ENCODE assay signal across 25 mouse cellular contexts in the genomic region with DNA sequence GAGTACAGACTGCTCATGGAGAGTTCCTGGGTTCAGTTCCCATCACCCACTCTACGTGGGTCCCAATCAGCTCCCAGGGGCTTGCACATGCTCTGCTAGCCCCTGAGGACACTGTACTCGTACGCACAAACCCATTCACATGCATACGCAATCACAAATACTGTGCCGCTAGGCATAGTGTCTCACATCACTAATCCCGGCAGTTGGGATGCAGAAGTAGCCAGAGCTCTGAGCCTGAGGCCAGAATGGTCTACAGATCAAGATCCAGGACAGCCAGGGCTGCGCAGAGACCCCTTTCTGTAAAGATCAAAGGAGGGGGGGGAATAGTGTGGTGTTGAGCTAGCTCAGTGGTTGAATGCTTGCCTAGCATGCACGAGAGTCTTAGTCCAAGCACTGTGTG. TPM values are rescaled to one million over a fixed set of nuclear protein-coding genes. Genes with fewer than 3 reads are reported as not detected.
DNase-seq lines count a peak whose midpoint lies in the region; ATAC-seq and TF ChIP-seq lines count a peak whose summit lies in the region.
"Had no signal": no experiment of that assay in that cellular context is flagged by ENCODE, and none has a peak within 500 bp of the region (broad histone marks: within the 10 kb centered on the region; RNA-seq: fewer than 3 reads in every experiment).

No protein-coding gene starts in this region.

- ATAC-seq in liver, embryonic 11.5 days (replicated peaks; ENCODE audit: low FRiP score): no peak
- ATAC-seq in liver, embryonic 15.5 days (ENCODE audit: insufficient read depth): no peak
- ATAC-seq: CD4-positive, CD25-positive, alpha-beta regulatory T cell, adult 4 months; forebrain, embryonic 16.5 days; hindbrain, embryonic 16.5 days; inflammation-experienced regulatory T-cells, adult 6 months had no signal

- H3K9ac ChIP-seq in liver, embryonic 11.5 days (ENCODE audit: low read depth, low read length): 0 out of 2 replicates have a peak overlapping the region, but pooled peaks have one; percentile 25
- peak overlapping the region; percentile 40 for H3K9ac ChIP-seq in liver, embryonic 15.5 days
- H3K9ac ChIP-seq: embryonic facial prominence, embryonic 15.5 days; forebrain, embryonic 12.5 days; heart, embryonic 13.5 days; hindbrain, embryonic 12.5 days had no signal

- peaks cover 4% of the 10 kb centered on the region; the same call in 1 of the 2 replicates for H3K4me1 ChIP-seq in cerebellum, adult 2 months (ENCODE audit: control insufficient read depth, insufficient read depth, low read length)
- H3K4me1 ChIP-seq in liver, embryonic 11.5 days (replicated peaks; ENCODE audit: control insufficient read depth, insufficient read depth, low read length): peaks cover 31% of the 10 kb centered on the region
- H3K4me1 ChIP-seq in liver, embryonic 15.5 days (replicated peaks): peaks cover 64% of the 10 kb centered on the region

- TF ChIP-seq CTCF in cerebellum, adult 2 months (IDR thresholded peaks at IDR 0.05; ENCODE audit: borderline replicate concordance, insufficient read depth, low read depth, low read length): no peak

- no peak overlapping the region for H3K27ac ChIP-seq in cerebellum, adult 2 months (ENCODE audit: insufficient read depth, low read length)
- peak overlapping the region; percentile 74 for H3K27ac ChIP-seq in liver, embryonic 11.5 days (ENCODE audit: low read depth, low read length)
- peak overlapping the region; percentile 94 for H3K27ac ChIP-seq in liver, embryonic 15.5 days (replicated peaks)
- H3K27ac ChIP-seq: embryonic facial prominence, embryonic 15.5 days; forebrain, embryonic 12.5 days; heart, adult 2 months; heart, embryonic 13.5 days; hindbrain, embryonic 12.5 days had no signal

- no peaks in the 10 kb centered on the region for H3K36me3 ChIP-seq in liver, embryonic 11.5 days (ENCODE audit: control insufficient read depth, insufficient read depth, low read length)
- H3K36me3 ChIP-seq in liver, embryonic 15.5 days (replicated peaks): peaks cover 9% of the 10 kb centered on the region; the same call in 1 of the 2 replicates
- H3K36me3 ChIP-seq: embryonic facial prominence, embryonic 15.5 days; forebrain, embryonic 12.5 days; G1E; heart, embryonic 13.5 days; hindbrain, embryonic 12.5 days had no signal

- 85% methylated on average over 8 of the region's 8 CpGs for WGBS in cerebellum, adult 2 months
- WGBS in liver, embryonic 11.5 days: 88% methylated on average over 8 of the region's 8 CpGs
- 91% methylated on average over 8 of the region's 8 CpGs for WGBS in liver, embryonic 15.5 days (ENCODE audit: insufficient replicate concordance)

- H3K27me3 ChIP-seq in cerebellum, adult 2 months (ENCODE audit: control insufficient read depth, insufficient read depth, low read length): no peaks in the 10 kb centered on the region
- no peaks in the 10 kb centered on the region for H3K27me3 ChIP-seq in liver, embryonic 11.5 days (replicated peaks; ENCODE audit: control insufficient read depth, insufficient read depth, low read length)
- H3K27me3 ChIP-seq in liver, embryonic 15.5 days: no peaks in the 10 kb centered on the region
- H3K27me3 ChIP-seq: embryonic facial prominence, embryonic 15.5 days; forebrain, embryonic 12.5 days; heart, embryonic 13.5 days; hindbrain, embryonic 12.5 days had no signal

- peak; percentile 26 for DNase-seq in cerebellum, adult 9-10 months
- DNase-seq in cerebellum, adult 2 months: no peak
- DNase-seq in liver, embryonic 11.5 days (ENCODE audit: low spot score): no peak
- DNase-seq in liver: no peak
- no peak for DNase-seq in embryo, embryonic 9.5 days (ENCODE audit: extremely low spot score)
- no peak for DNase-seq in right cerebral cortex, postnatal 14 days
- DNase-seq: adrenal gland, adult 8-10 months; adrenal gland, postnatal 36 days; B cell, adult 2 months; cerebellum, adult 11 months; cerebellum, adult 9-11 months; cerebellum, postnatal 36 days; gastrocnemius, postnatal 10 days; heart, adult 2 months; heart, postnatal 4 days had no signal

- H3K4me2 ChIP-seq in liver, embryonic 11.5 days: 0 out of 2 replicates have a peak overlapping the region, but pooled peaks have one; percentile 12
- peak overlapping the region; percentile 66 for H3K4me2 ChIP-seq in liver, embryonic 15.5 days
- H3K4me2 ChIP-seq: embryonic facial prominence, embryonic 15.5 days; forebrain, embryonic 12.5 days; heart, embryonic 13.5 days; hindbrain, embryonic 12.5 days had no signal

- no peak for TF ChIP-seq POLR2A in cerebellum, adult 2 months (IDR thresholded peaks at IDR 0.05; ENCODE audit: borderline replicate concordance, insufficient read depth, low read length)

- H3K4me3 ChIP-seq in cerebellum, adult 2 months (replicated peaks; ENCODE audit: insufficient read depth, low read depth, low read length): no peak overlapping the region
- no peak overlapping the region for H3K4me3 ChIP-seq in liver, embryonic 11.5 days (ENCODE audit: low read depth, low read length)
- H3K4me3 ChIP-seq in liver, embryonic 15.5 days (replicated peaks): peak overlapping the region; percentile 36
- H3K4me3 ChIP-seq: embryonic facial prominence, embryonic 15.5 days; forebrain, embryonic 12.5 days; heart, adult 2 months; heart, embryonic 13.5 days; hindbrain, embryonic 12.5 days had no signal

- no peaks in the 10 kb centered on the region for H3K9me3 ChIP-seq in liver, embryonic 11.5 days (ENCODE audit: control insufficient read depth, low read length)
- H3K9me3 ChIP-seq in liver, embryonic 15.5 days (replicated peaks): no peaks in the 10 kb centered on the region
- H3K9me3 ChIP-seq: embryonic facial prominence, embryonic 15.5 days; forebrain, embryonic 12.5 days; G1E; heart, embryonic 13.5 days; hindbrain, embryonic 12.5 days had no signal

RNA-seq across cellular contexts. Expression of gene Gtpbp2, which starts 3.7 kb away (rescaled TPM):
- 194 and 205 TPM in 2 replicates for polyA plus RNA-seq in cerebellum, adult 2 months (2012; rRNA removed)
- polyA plus RNA-seq in liver, embryonic 11.5 days (2014; fragmentation: Nextera tagmentation; extraction: Ambion mirVana): 26.1 and 31.1 TPM in 2 replicates
- polyA plus RNA-seq in liver, embryonic 15.5 days (2015; fragmentation: Nextera tagmentation; extraction: Ambion mirVana): 33.2 and 36.8 TPM in 2 replicates

RNA-seq across cellular contexts. Expression of gene Mad2l1bp, which starts 3.8 kb away (rescaled TPM):
- 17.4 TPM in 2 replicates for polyA plus RNA-seq in cerebellum, adult 2 months (2012; rRNA removed)
- 37.2 and 41.2 TPM in 2 replicates for polyA plus RNA-seq in liver, embryonic 11.5 days (2014; fragmentation: Nextera tagmentation; extraction: Ambion mirVana)
- 42.5 and 47.5 TPM in 2 replicates for polyA plus RNA-seq in liver, embryonic 15.5 days (2015; fragmentation: Nextera tagmentation; extraction: Ambion mirVana)

RNA-seq across cellular contexts. Expression of gene Rsph9, which starts 13.1 kb away (rescaled TPM):
- 10.5 and 11.9 TPM in 2 replicates for polyA plus RNA-seq in cerebellum, adult 2 months (2012; rRNA removed)
- 2.0 TPM in 2 replicates for polyA plus RNA-seq in liver, embryonic 11.5 days (2014; fragmentation: Nextera tagmentation; extraction: Ambion mirVana)
- polyA plus RNA-seq in liver, embryonic 15.5 days (2015; fragmentation: Nextera tagmentation; extraction: Ambion mirVana): 0.83 and 1.1 TPM in 2 replicates
- polyA plus RNA-seq: G1E had no signal

RNA-seq across cellular contexts. Expression of gene Polh, which starts 45.3 kb away (rescaled TPM):
- polyA plus RNA-seq in cerebellum, adult 2 months (2012; rRNA removed): 5.8 and 6.7 TPM in 2 replicates
- polyA plus RNA-seq in liver, embryonic 11.5 days (2014; fragmentation: Nextera tagmentation; extraction: Ambion mirVana): 20.9 and 22.3 TPM in 2 replicates
- 15.8 and 17.1 TPM in 2 replicates for polyA plus RNA-seq in liver, embryonic 15.5 days (2015; fragmentation: Nextera tagmentation; extraction: Ambion mirVana)

RNA-seq across cellular contexts. Expression of gene Xpo5, which starts 45.5 kb away (rescaled TPM):
- polyA plus RNA-seq in cerebellum, adult 2 months (2012; rRNA removed): 39.1 and 40.7 TPM in 2 replicates
- 56.4 and 62.8 TPM in 2 replicates for polyA plus RNA-seq in liver, embryonic 11.5 days (2014; fragmentation: Nextera tagmentation; extraction: Ambion mirVana)
- 14.4 and 15.2 TPM in 2 replicates for polyA plus RNA-seq in liver, embryonic 15.5 days (2015; fragmentation: Nextera tagmentation; extraction: Ambion mirVana)
